Mouse (Mus musculus) WW6 (cell line): ENCODE measurements around the gene Speer4d.
"Not testable (repeated sequence)": the region's sequence is repeated elsewhere in the genome, so short reads cannot be mapped to it uniquely, and the experiment has no call there.

Source experiments
- DNase-seq: peaks from one replicate; pipeline ENCODE4 v3.0.0-alpha.2; 2013; ENCODE audit warnings: low read depth, low spot score

Speer4d gene

GRCm38 (mm10) chr5:15663847-15664246 is 45.0 kb downstream of the Speer4d start:
- DNase-seq = not testable (repeated sequence)

- DNase-seq = not testable (repeated sequence)
Observed at GRCm38 (mm10) chr5:15670789-15671188, 51.9 kb downstream of the Speer4d start.
